Mouse (Mus musculus) kidney, postnatal 0 days (tissue): ENCODE data around the gene Zbtb7a. TPM values are rescaled to one million over a fixed set of nuclear protein-coding genes. Genes with fewer than 3 reads are reported as not detected.

Experiments
- ATAC-seq: fragments of 200-750 bp; cut with Nextera tagmentation; replicated peaks from 2 replicates; pipeline ENCODE4 v1.8.0; 2017; ENCODE audit warnings: low read depth, moderate number of reproducible peaks, moderate TSS enrichment, moderate library complexity; ENCODE audit not compliant: low FRiP score
- DNase-seq: peaks from one replicate; pipeline ENCODE4 v3.0.0-alpha.2; 2016; ENCODE audit warnings: low spot score
- H3K27ac ChIP-seq: fragments of 300-500 bp; sonication (generic); 2 replicates; pipeline ENCODE4 v1.5.1; 2014; ENCODE audit warnings: mild to moderate bottlenecking
- H3K27me3 ChIP-seq: fragments of 300-500 bp; sonication (generic); 2 replicates; pipeline ENCODE4 v1.6.1; 2014; ENCODE audit warnings: low read length, mixed read lengths; ENCODE audit not compliant: insufficient read depth
- H3K36me3 ChIP-seq: fragments of 300-500 bp; sonication (generic); 2 replicates; pipeline ENCODE4 v1.6.1; 2014; ENCODE audit warnings: low read length, mixed read lengths; ENCODE audit not compliant: insufficient read depth
- H3K4me1 ChIP-seq: fragments of 300-500 bp; sonication (generic); replicated peaks from 2 replicates; pipeline ENCODE4 v1.6.1; 2014; ENCODE audit warnings: antibody characterized with exemption, low read length, mixed read lengths; ENCODE audit not compliant: insufficient read depth
- H3K4me2 ChIP-seq: fragments of 300-500 bp; sonication (generic); 2 replicates; pipeline ENCODE4 v1.6.1; 2014; ENCODE audit warnings: mild to moderate bottlenecking, low read length, moderate library complexity, mixed read lengths
- H3K4me3 ChIP-seq: fragments of 300-500 bp; sonication (generic); replicated peaks from 2 replicates; pipeline ENCODE4 v1.5.1; 2014; ENCODE audit warnings: low read depth, low read length
- H3K9ac ChIP-seq: fragments of 300-500 bp; sonication (generic); 2 replicates; pipeline ENCODE4 v1.6.1; 2014; ENCODE audit warnings: low read depth, low read length
- H3K9me3 ChIP-seq: fragments of 300-500 bp; sonication (generic); replicated peaks from 2 replicates; pipeline ENCODE4 v1.6.1; 2016; ENCODE audit warnings: low read length, inconsistent platforms, mixed read lengths
- CTCF ChIP-seq: IDR thresholded peaks from 2 replicates; pipeline ENCODE4 v1.5.1; 2016; ENCODE audit warnings: antibody characterized with exemption, low read depth, mild to moderate bottlenecking, moderate library complexity
- WGBS: fragments of 180-500 bp; shearing (Covaris S2); extraction: QIAGEN DNeasy Blood & Tissue Kit; methylation state at CpG from one replicate; pipeline ENCODE4 v1.1.7; 2014; 5-methylcytosine and 5-hydroxymethylcytosine counted together
- polyA plus RNA-seq: library from polyadenylated mRNA; unstranded; fragments of >200 nt; fragmentation: Nextera tagmentation; extraction: Ambion mirVana; gene quantifications from 2 replicates; pipeline ENCODE4 v1.2.1, GENCODE M21; 2015

Gene Zbtb7a
- polyA plus RNA-seq, 1 experiment from 2014 or later = 33.7 TPM

- H3K36me3 ChIP-seq = peaks cover 62% of the 10 kb centered on the region
- no peak for TF ChIP-seq CTCF
Observed at GRCm38 (mm10) chr10:81145778-81146177, 10.8 kb downstream of the Zbtb7a start.

GRCm38 (mm10) chr10:81146296-81146695 is 11.3 kb downstream of the Zbtb7a start:
- 80% methylated on average over 4 of the region's 4 CpGs for WGBS
- no peak overlapping the region for H3K9ac ChIP-seq
- DNase-seq (no peak), ATAC-seq (no peak)
- H3K4me2 ChIP-seq = no peak overlapping the region
- H3K36me3 ChIP-seq = peaks cover 62% of the 10 kb centered on the region
- H3K27me3 ChIP-seq = no peaks in the 10 kb centered on the region
- no peaks in the 10 kb centered on the region for H3K9me3 ChIP-seq
- TF ChIP-seq CTCF = no peak
- peaks cover 2% of the 10 kb centered on the region for H3K4me1 ChIP-seq
- no peak overlapping the region for H3K27ac ChIP-seq
- no peak overlapping the region for H3K4me3 ChIP-seq

More at GRCm38 (mm10) chr10:81145778-81146177, 10.8 kb downstream of the Zbtb7a start:
- H3K27me3 ChIP-seq = no peaks in the 10 kb centered on the region
- no peaks in the 10 kb centered on the region for H3K9me3 ChIP-seq
- H3K4me2 ChIP-seq = no peak overlapping the region
- DNase-seq = no peak
- no peak overlapping the region for H3K4me3 ChIP-seq
- peaks cover 7% of the 10 kb centered on the region for H3K4me1 ChIP-seq
- no peak for ATAC-seq
- H3K27ac ChIP-seq = no peak overlapping the region
- 73% methylated on average over 7 of the region's 7 CpGs for WGBS
- no peak overlapping the region for H3K9ac ChIP-seq

GRCm38 (mm10) chr10:81151261-81151660 is 16.2 kb downstream of the Zbtb7a start:
- 64% methylated on average over 6 of the region's 6 CpGs for WGBS
- DNase-seq (no peak), ATAC-seq (no peak)
- Histone ChIP-seq H3K27ac (no peak overlapping the region), H3K4me3 (no peak overlapping the region), H3K4me2 (no peak overlapping the region), H3K9ac (no peak overlapping the region), H3K4me1 (no peaks in the 10 kb centered on the region), H3K9me3 (no peaks in the 10 kb centered on the region), H3K36me3 (peaks cover 69% of the 10 kb centered on the region), H3K27me3 (no peaks in the 10 kb centered on the region)
- TF ChIP-seq CTCF = no peak

GRCm38 (mm10) chr10:81152609-81153008 is 17.6 kb downstream of the Zbtb7a start:
- H3K9me3 ChIP-seq = no peaks in the 10 kb centered on the region
- ATAC-seq (peak; percentile 18; the same call in 1 of the 2 replicates), DNase-seq (peak; percentile 26)
- peak overlapping the region; percentile 60; the same call in 1 of the 2 replicates for H3K27ac ChIP-seq
- no peaks in the 10 kb centered on the region for H3K4me1 ChIP-seq
- H3K4me2 ChIP-seq = no peak overlapping the region
- peaks cover 68% of the 10 kb centered on the region for H3K36me3 ChIP-seq
- WGBS = 66% methylated on average over 12 of the region's 12 CpGs
- H3K27me3 ChIP-seq = no peaks in the 10 kb centered on the region
- TF ChIP-seq CTCF = no peak
- no peak overlapping the region for H3K9ac ChIP-seq
- H3K4me3 ChIP-seq = no peak overlapping the region

GRCm38 (mm10) chr10:81154313-81154712 is 19.3 kb downstream of the Zbtb7a start:
- ATAC-seq = no peak

GRCm38 (mm10) chr10:81154736-81155135 is 19.7 kb downstream of the Zbtb7a start:
- Histone ChIP-seq H3K4me2 (no peak overlapping the region), H3K27ac (no peak overlapping the region), H3K27me3 (no peaks in the 10 kb centered on the region), H3K9me3 (no peaks in the 10 kb centered on the region), H3K36me3 (peaks cover 50% of the 10 kb centered on the region), H3K4me3 (no peak overlapping the region), H3K4me1 (no peaks in the 10 kb centered on the region), H3K9ac (no peak overlapping the region)
- WGBS = 79% methylated on average over 6 of the region's 6 CpGs
- DNase-seq = no peak
- no peak for ATAC-seq
- TF ChIP-seq CTCF = no peak

More at GRCm38 (mm10) chr10:81154313-81154712, 19.3 kb downstream of the Zbtb7a start:
- peaks cover 53% of the 10 kb centered on the region for H3K36me3 ChIP-seq
- no peak for TF ChIP-seq CTCF
- no peak overlapping the region for H3K27ac ChIP-seq
- H3K9me3 ChIP-seq = no peaks in the 10 kb centered on the region
- no peaks in the 10 kb centered on the region for H3K4me1 ChIP-seq
- WGBS = 89% methylated on average over 12 of the region's 12 CpGs
- DNase-seq = no peak
- no peaks in the 10 kb centered on the region for H3K27me3 ChIP-seq
- H3K9ac ChIP-seq = no peak overlapping the region
- H3K4me2 ChIP-seq = no peak overlapping the region
- H3K4me3 ChIP-seq = no peak overlapping the region
